Mouse (Mus musculus): Measurements from ENCODE around the gene Bag5. TPM values are rescaled to one million over a fixed set of nuclear protein-coding genes. Genes with fewer than 3 reads are reported as not detected.

Gene Bag5
- polyA plus RNA-seq, 1 experiment, result 20.6 TPM

DNA sequence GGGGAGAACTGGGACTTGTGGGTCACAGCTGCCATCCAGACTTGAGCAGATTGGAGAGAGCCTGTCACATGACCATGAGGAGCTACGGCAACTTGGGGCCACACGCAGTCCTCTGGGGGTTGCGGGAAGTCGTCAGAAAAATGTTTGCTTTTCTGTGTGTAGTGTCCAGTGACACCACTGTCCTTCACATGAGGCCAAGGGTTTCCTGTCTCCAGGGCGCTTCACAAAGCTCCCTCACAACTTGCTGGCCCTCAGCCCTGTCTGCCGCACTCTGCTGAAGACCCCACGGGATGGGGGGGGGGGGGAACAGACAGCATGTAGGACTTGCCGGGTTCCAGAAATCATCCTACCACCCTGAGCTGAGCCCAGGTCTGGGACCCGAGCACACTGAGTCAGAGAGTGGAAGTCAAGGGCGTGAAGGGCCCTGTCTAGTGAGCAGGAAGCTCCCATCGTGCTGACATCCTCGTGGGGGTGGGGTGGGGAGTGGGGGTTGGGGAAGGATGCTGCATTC, 18.7 kb downstream of the Bag5 start:
- H3K27me3 ChIP-seq (ENCODE audit: control insufficient read depth, insufficient read depth, insufficient read length), result no peaks in the 10 kb centered on the region
- H3K79me3 ChIP-seq (ENCODE audit: low read depth), result no peaks in the 10 kb centered on the region
- H3K36me3 ChIP-seq (ENCODE audit: control insufficient read depth, insufficient read depth), result no peaks in the 10 kb centered on the region
- TF ChIP-seq MAX (IDR thresholded peaks at IDR 0.05), result no peak
- TF ChIP-seq MYOG (IDR thresholded peaks at IDR 0.05; ENCODE audit: control insufficient read depth, extremely low read depth, insufficient read length), result no peak
- no peak for TF ChIP-seq MYOD1 (IDR thresholded peaks at IDR 0.05; ENCODE audit: control insufficient read depth, insufficient read length, low read depth)
- TF ChIP-seq FOSL1 (IDR thresholded peaks at IDR 0.05; ENCODE audit: insufficient read depth, low read length, poor library complexity, severe bottlenecking), result no peak
- no peak overlapping the region for H3K4me3 ChIP-seq (ENCODE audit: insufficient read depth, poor library complexity, severe bottlenecking)
- no peak overlapping the region for H3ac ChIP-seq (ENCODE audit: control insufficient read depth, insufficient read length, low read depth)
- H3K79me2 ChIP-seq (ENCODE audit: control insufficient read depth, insufficient read depth), result no peaks in the 10 kb centered on the region

DNA sequence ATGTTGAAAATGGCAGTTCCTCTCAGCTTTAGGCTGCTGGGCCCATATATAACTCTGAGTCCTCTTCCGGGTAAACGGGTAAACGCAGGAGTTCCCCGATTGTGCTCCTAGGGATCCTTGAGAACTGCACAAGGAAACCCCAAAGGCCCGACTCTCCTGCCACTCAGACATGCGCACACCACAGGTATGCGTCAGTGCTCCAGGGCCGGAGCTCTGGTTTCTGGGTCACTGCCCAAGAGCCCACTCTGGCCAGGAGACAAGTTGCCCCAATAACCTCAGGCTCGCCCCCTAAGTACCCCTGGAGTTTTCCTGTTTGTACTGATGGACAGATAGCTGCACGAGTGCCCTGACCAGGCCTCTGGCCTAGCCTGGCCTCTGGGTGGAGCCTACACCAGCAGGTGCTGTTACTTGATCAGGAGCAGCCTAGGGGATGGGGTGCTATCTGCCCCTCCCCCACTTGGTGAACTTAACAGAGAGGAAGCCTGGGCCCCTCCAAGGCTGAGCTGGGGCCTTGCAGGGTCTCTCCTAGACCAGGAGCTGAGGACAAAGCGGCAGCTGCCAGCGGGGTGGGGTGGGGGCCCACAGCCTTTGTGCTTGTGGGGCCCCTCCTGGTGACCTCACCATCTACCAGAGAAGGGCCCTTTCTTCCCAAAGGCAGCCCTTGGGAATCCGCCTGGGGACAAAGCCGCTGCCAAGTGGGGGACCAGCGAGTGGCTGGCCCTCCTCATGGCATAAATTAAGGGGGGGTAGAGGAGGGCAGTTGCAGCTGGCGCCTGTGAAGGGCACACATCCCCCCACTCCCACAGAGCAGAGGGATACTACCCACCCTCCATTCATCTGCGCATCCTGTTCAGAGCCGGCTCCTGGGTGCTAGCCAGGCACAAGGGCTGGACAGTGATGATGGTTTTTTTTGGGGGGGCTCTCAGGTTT, 19.5 kb downstream of the Bag5 start:
- Histone ChIP-seq H3K36me3 (ENCODE audit: control insufficient read depth, insufficient read depth) (no peaks in the 10 kb centered on the region), H3K27me3 (ENCODE audit: control insufficient read depth, insufficient read depth, insufficient read length) (no peaks in the 10 kb centered on the region), H3K4me3 (ENCODE audit: insufficient read depth, poor library complexity, severe bottlenecking) (no peak overlapping the region), H3K79me3 (ENCODE audit: low read depth) (no peaks in the 10 kb centered on the region), H3K79me2 (ENCODE audit: control insufficient read depth, insufficient read depth) (no peaks in the 10 kb centered on the region), H3ac (ENCODE audit: control insufficient read depth, insufficient read length, low read depth) (no peak overlapping the region)
- TF ChIP-seq MYOG (IDR thresholded peaks at IDR 0.05; ENCODE audit: control insufficient read depth, extremely low read depth, insufficient read length) (no peak), CEBPB (IDR thresholded peaks at IDR 0.05; ENCODE audit: low read depth) (no peak), CTCF (IDR thresholded peaks at IDR 0.05; ENCODE audit: control insufficient read depth, insufficient read depth, insufficient read length) (no peak), FOSL1 (IDR thresholded peaks at IDR 0.05; ENCODE audit: insufficient read depth, low read length, poor library complexity, severe bottlenecking) (no peak), MYOD1 (IDR thresholded peaks at IDR 0.05; ENCODE audit: control insufficient read depth, insufficient read length, low read depth) (no peak), MAX (IDR thresholded peaks at IDR 0.05) (no peak), USF1 (IDR thresholded peaks at IDR 0.05; ENCODE audit: low read depth) (no peak)

- TF ChIP-seq MAX (IDR thresholded peaks at IDR 0.05), result no peak
- TF ChIP-seq MYOG (IDR thresholded peaks at IDR 0.05; ENCODE audit: control insufficient read depth, extremely low read depth, insufficient read length), result no peak
- TF ChIP-seq FOSL1 (IDR thresholded peaks at IDR 0.05; ENCODE audit: insufficient read depth, low read length, poor library complexity, severe bottlenecking), result no peak
- TF ChIP-seq CEBPB (IDR thresholded peaks at IDR 0.05; ENCODE audit: low read depth), result no peak
- TF ChIP-seq MYOD1 (IDR thresholded peaks at IDR 0.05; ENCODE audit: control insufficient read depth, insufficient read length, low read depth), result no peak
- no peak for TF ChIP-seq USF1 (IDR thresholded peaks at IDR 0.05; ENCODE audit: low read depth)
- no peak for TF ChIP-seq CTCF (IDR thresholded peaks at IDR 0.05; ENCODE audit: control insufficient read depth, insufficient read depth, insufficient read length)
- H3K27me3 ChIP-seq (ENCODE audit: control insufficient read depth, insufficient read depth, insufficient read length), result no peaks in the 10 kb centered on the region
- H3ac ChIP-seq (ENCODE audit: control insufficient read depth, insufficient read length, low read depth), result no peak overlapping the region
- H3K79me3 ChIP-seq (ENCODE audit: low read depth), result no peaks in the 10 kb centered on the region
- H3K4me3 ChIP-seq (ENCODE audit: insufficient read depth, poor library complexity, severe bottlenecking), result no peak overlapping the region
- no peaks in the 10 kb centered on the region for H3K79me2 ChIP-seq (ENCODE audit: control insufficient read depth, insufficient read depth)
- H3K36me3 ChIP-seq (ENCODE audit: control insufficient read depth, insufficient read depth), result no peaks in the 10 kb centered on the region
These were observed 20.2 kb downstream of the Bag5 start for GRCm38 (mm10) chr12:111692899-111693298.

DNA sequence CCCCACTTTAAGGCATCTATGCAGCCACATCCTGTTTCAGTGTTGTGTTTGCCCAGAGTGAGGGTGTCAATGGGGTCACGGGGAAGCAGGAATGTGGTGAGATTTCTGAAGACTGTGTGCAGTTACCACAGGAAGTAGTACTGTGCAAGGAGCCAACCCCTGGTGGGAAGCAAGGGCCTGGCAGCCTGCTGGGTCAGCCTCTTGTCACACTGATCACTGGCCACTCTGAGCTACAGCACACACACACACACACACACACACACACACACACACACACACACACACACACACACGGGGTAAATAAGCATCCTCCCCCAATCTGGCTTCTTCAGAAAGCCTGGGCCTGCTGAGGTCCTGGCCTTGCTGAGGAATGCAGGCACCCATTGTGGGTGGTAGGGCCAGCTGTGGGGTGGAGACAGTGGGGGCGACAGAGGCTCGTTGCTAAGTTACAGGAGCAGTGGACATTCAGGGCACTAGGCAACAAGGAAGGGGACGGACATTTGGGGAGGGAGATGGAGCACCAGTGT, 21.6 kb downstream of the Bag5 start:
- no peak overlapping the region for H3ac ChIP-seq (ENCODE audit: control insufficient read depth, insufficient read length, low read depth)
- no peaks in the 10 kb centered on the region for H3K27me3 ChIP-seq (ENCODE audit: control insufficient read depth, insufficient read depth, insufficient read length)
- H3K79me3 ChIP-seq (ENCODE audit: low read depth), result no peaks in the 10 kb centered on the region
- no peaks in the 10 kb centered on the region for H3K79me2 ChIP-seq (ENCODE audit: control insufficient read depth, insufficient read depth)
- TF ChIP-seq CEBPB (IDR thresholded peaks at IDR 0.05; ENCODE audit: low read depth), result no peak
- no peak for TF ChIP-seq CTCF (IDR thresholded peaks at IDR 0.05; ENCODE audit: control insufficient read depth, insufficient read depth, insufficient read length)
- no peak for TF ChIP-seq MYOD1 (IDR thresholded peaks at IDR 0.05; ENCODE audit: control insufficient read depth, insufficient read length, low read depth)
- H3K36me3 ChIP-seq (ENCODE audit: control insufficient read depth, insufficient read depth), result no peaks in the 10 kb centered on the region
- no peak overlapping the region for H3K4me3 ChIP-seq (ENCODE audit: insufficient read depth, poor library complexity, severe bottlenecking)

DNA sequence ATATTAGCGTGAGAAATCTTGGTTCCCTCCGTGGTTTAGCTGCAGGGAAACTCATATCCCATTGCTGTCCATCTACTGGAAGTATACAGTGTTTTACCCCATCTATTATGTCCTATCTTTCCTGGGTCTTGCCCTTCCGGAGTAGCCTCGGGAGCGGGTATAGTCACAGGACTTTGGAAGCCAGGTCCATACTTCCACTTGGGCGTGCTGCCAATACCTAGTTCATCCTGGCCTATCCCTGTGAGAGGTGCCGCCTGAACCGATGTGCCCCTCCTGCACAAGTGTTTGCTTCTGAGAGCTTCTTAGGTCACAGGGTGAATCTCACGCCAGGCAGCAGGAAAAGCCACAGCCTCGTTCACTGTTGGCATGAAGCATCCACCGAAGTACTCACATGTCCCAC, 23.6 kb downstream of the Bag5 start:
- Histone ChIP-seq H3K79me3 (ENCODE audit: low read depth) (no peaks in the 10 kb centered on the region), H3K4me3 (ENCODE audit: insufficient read depth, poor library complexity, severe bottlenecking) (no peak overlapping the region), H3K79me2 (ENCODE audit: control insufficient read depth, insufficient read depth) (no peaks in the 10 kb centered on the region), H3K36me3 (ENCODE audit: control insufficient read depth, insufficient read depth) (no peaks in the 10 kb centered on the region), H3ac (ENCODE audit: control insufficient read depth, insufficient read length, low read depth) (no peak overlapping the region), H3K27me3 (ENCODE audit: control insufficient read depth, insufficient read depth, insufficient read length) (no peaks in the 10 kb centered on the region)
- no peak for TF ChIP-seq MAX (IDR thresholded peaks at IDR 0.05)
- no peak for TF ChIP-seq CEBPB (IDR thresholded peaks at IDR 0.05; ENCODE audit: low read depth)
- TF ChIP-seq FOSL1 (IDR thresholded peaks at IDR 0.05; ENCODE audit: insufficient read depth, low read length, poor library complexity, severe bottlenecking), result no peak
- no peak for TF ChIP-seq CTCF (IDR thresholded peaks at IDR 0.05; ENCODE audit: control insufficient read depth, insufficient read depth, insufficient read length)
- TF ChIP-seq MYOD1 (IDR thresholded peaks at IDR 0.05; ENCODE audit: control insufficient read depth, insufficient read length, low read depth), result no peak
- no peak for TF ChIP-seq MYOG (IDR thresholded peaks at IDR 0.05; ENCODE audit: control insufficient read depth, extremely low read depth, insufficient read length)
- no peak for TF ChIP-seq USF1 (IDR thresholded peaks at IDR 0.05; ENCODE audit: low read depth)

All from C2C12 (cell line).